Mouse (Mus musculus) heart, embryonic 14.5 days (tissue): Measurements from ENCODE around the gene Egr4. TPM values are rescaled to one million over a fixed set of nuclear protein-coding genes. Genes with fewer than 3 reads are reported as not detected.
A peak's percentile ranks its signal among the peaks of the same experiment; 100 is the strongest.

Experiments
- ATAC-seq: fragments of 200-750 bp; cut with Nextera tagmentation; 2 replicates; pipeline ENCODE4 v1.8.0; 2017; ENCODE audit warnings: low read depth, moderate TSS enrichment; ENCODE audit not compliant: insufficient number of reproducible peaks, insufficient read depth, low FRiP score
- H3K27ac ChIP-seq, 2 experiments: fragments of 200-500 bp in 1 of 2; fragments of 300-500 bp in 1 of 2; sonication (generic) in 1 of 2; replicated peaks in 1 of 2; 2 replicates each; pipeline ENCODE4 v1.5.1; 2012 to 2014; ENCODE audit warnings: low read depth in 2 of 2, low read length in 2 of 2, control low read depth in 1 of 2, mild to moderate bottlenecking in 1 of 2, mixed read lengths in 1 of 2; ENCODE audit not compliant: control insufficient read depth in 1 of 2, insufficient read depth in 1 of 2
- H3K27me3 ChIP-seq: fragments of 300-500 bp; sonication (generic); 2 replicates; pipeline ENCODE4 v1.6.1; 2014; ENCODE audit warnings: mild to moderate bottlenecking, low read length, control low read depth; ENCODE audit not compliant: control insufficient read depth, insufficient read depth
- H3K36me3 ChIP-seq: fragments of 300-500 bp; sonication (generic); 2 replicates; pipeline ENCODE4 v1.6.1; 2014; ENCODE audit warnings: mild to moderate bottlenecking, control low read depth, low read length, mixed read lengths; ENCODE audit not compliant: control insufficient read depth, insufficient read depth
- H3K4me1 ChIP-seq, 2 experiments: fragments of 200-500 bp in 1 of 2; fragments of 300-500 bp in 1 of 2; sonication (generic) in 1 of 2; 2 replicates each; pipeline ENCODE4 v1.6.1; 2012 to 2014; ENCODE audit warnings: low read length in 2 of 2, control low read depth in 1 of 2, mixed read lengths in 1 of 2; ENCODE audit not compliant: control insufficient read depth in 2 of 2, insufficient read depth in 2 of 2
- H3K4me2 ChIP-seq: fragments of 300-500 bp; sonication (generic); 2 replicates; pipeline ENCODE4 v1.6.1; 2014; ENCODE audit warnings: mild to moderate bottlenecking, low read length
- H3K4me3 ChIP-seq, 2 experiments: fragments of 200-500 bp in 1 of 2; fragments of 300-500 bp in 1 of 2; sonication (generic) in 1 of 2; 2 replicates each; pipeline ENCODE4 v1.5.1; 2012 to 2014; ENCODE audit warnings: low read length in 2 of 2, mild to moderate bottlenecking in 2 of 2, control low read depth in 1 of 2, low read depth in 1 of 2, moderate library complexity in 1 of 2; ENCODE audit not compliant: control insufficient read depth in 1 of 2, insufficient read depth in 1 of 2
- H3K9ac ChIP-seq: fragments of 300-500 bp; sonication (generic); 2 replicates; pipeline ENCODE4 v1.6.1; 2014; ENCODE audit warnings: mild to moderate bottlenecking, low read length
- H3K9me3 ChIP-seq: fragments of 300-500 bp; sonication (generic); 2 replicates; pipeline ENCODE4 v1.6.1; 2016; ENCODE audit warnings: low read length, control low read depth; ENCODE audit not compliant: control insufficient read depth
- WGBS: fragments of 180-500 bp; shearing (Covaris S2); extraction: QIAGEN DNeasy Blood & Tissue Kit; methylation state at CpG from one replicate; pipeline ENCODE4 v1.1.7; 2014; 5-methylcytosine and 5-hydroxymethylcytosine counted together
- polyA plus RNA-seq: library from polyadenylated mRNA; unstranded; fragments of >200 nt; fragmentation: Nextera tagmentation; extraction: Ambion mirVana; gene quantifications from 2 replicates; pipeline ENCODE4 v1.2.1, GENCODE M21; 2014

The Egr4 gene
- polyA plus RNA-seq, 1 experiment from 2014 or later, result not detected

- H3K27me3 ChIP-seq, result peaks cover 37% of the 10 kb centered on the region
Observed at GRCm38 (mm10) chr6:85518091-85518693, 4.8 kb upstream of the Egr4 start.

GRCm38 (mm10) chr6:85515941-85516340, 2.6 kb upstream of the Egr4 start:
- H3K4me2 ChIP-seq, result no peak overlapping the region
- H3K36me3 ChIP-seq, result no peaks in the 10 kb centered on the region
- 64% methylated on average over 4 of the region's 4 CpGs for WGBS
- no peak overlapping the region for H3K27ac ChIP-seq
- H3K9ac ChIP-seq, result no peak overlapping the region
- no peak for ATAC-seq
- no peak overlapping the region for H3K4me3 ChIP-seq
- H3K4me1 ChIP-seq, result peaks cover 0 to 17% of the 10 kb centered on the region in 2 experiments; a peak in 3 of 4 replicates
- H3K27me3 ChIP-seq, result peaks cover 60% of the 10 kb centered on the region
- H3K9me3 ChIP-seq, result no peaks in the 10 kb centered on the region; the same call in 1 of the 2 replicates

More at GRCm38 (mm10) chr6:85518091-85518693, 4.8 kb upstream of the Egr4 start:
- ATAC-seq, result no peak
- Histone ChIP-seq H3K27ac (no peak overlapping the region), H3K9ac (no peak overlapping the region), H3K4me1 (peaks cover 0 to 5% of the 10 kb centered on the region in 2 experiments; a peak in 2 of 4 replicates), H3K4me2 (no peak overlapping the region), H3K36me3 (no peaks in the 10 kb centered on the region), H3K4me3 (no peak overlapping the region), H3K9me3 (no peaks in the 10 kb centered on the region; the same call in 1 of the 2 replicates)
- WGBS, result 62% methylated on average over 5 of the region's 5 CpGs

- ATAC-seq, result no peak; the same call in 1 of the 2 replicates
- Histone ChIP-seq H3K4me2 (peak overlapping the region; percentile 87), H3K9me3 (no peaks in the 10 kb centered on the region; the same call in 1 of the 2 replicates), H3K27me3 (peaks cover 90% of the 10 kb centered on the region), H3K4me3 (peak overlapping the region; percentile 46 to 49), H3K27ac (no peak overlapping the region), H3K9ac (no peak overlapping the region), H3K36me3 (no peaks in the 10 kb centered on the region), H3K4me1 (peaks cover 0 to 17% of the 10 kb centered on the region in 2 experiments; a peak in 3 of 4 replicates)
- WGBS, result 1% methylated on average over 79 of the region's 90 CpGs
Observed at GRCm38 (mm10) chr6:85512577-85513530, 535 bp downstream of the Egr4 start.

- ATAC-seq, result no peak
- no peak overlapping the region for H3K9ac ChIP-seq
- peak overlapping the region in 1 of 2 experiments; percentile 46; a peak in 3 of 4 replicates for H3K4me3 ChIP-seq
- H3K9me3 ChIP-seq, result no peaks in the 10 kb centered on the region; the same call in 1 of the 2 replicates
- peaks cover 92% of the 10 kb centered on the region for H3K27me3 ChIP-seq
- H3K36me3 ChIP-seq, result no peaks in the 10 kb centered on the region
- H3K4me2 ChIP-seq, result peak overlapping the region; percentile 46
- WGBS, result under 1% methylated on average over 36 of the region's 36 CpGs
- H3K27ac ChIP-seq, result no peak overlapping the region
- H3K4me1 ChIP-seq, result peaks cover 0 to 17% of the 10 kb centered on the region in 2 experiments; a peak in 3 of 4 replicates
Observed at GRCm38 (mm10) chr6:85512056-85512440, 1.3 kb downstream of the Egr4 start.

GRCm38 (mm10) chr6:85511286-85512055, 1.9 kb downstream of the Egr4 start:
- Histone ChIP-seq H3K36me3 (no peaks in the 10 kb centered on the region), H3K27ac (no peak overlapping the region), H3K4me1 (peaks cover 0 to 17% of the 10 kb centered on the region in 2 experiments; a peak in 3 of 4 replicates), H3K4me3 (peak overlapping the region in 1 of 2 experiments; percentile 46; a peak in 3 of 4 replicates), H3K9ac (no peak overlapping the region), H3K4me2 (peak overlapping the region; percentile 46), H3K27me3 (peaks cover 92% of the 10 kb centered on the region), H3K9me3 (no peaks in the 10 kb centered on the region; the same call in 1 of the 2 replicates)
- ATAC-seq, result no peak
- under 1% methylated on average over 82 of the region's 88 CpGs for WGBS

GRCm38 (mm10) chr6:85510476-85510875, 2.9 kb downstream of the Egr4 start:
- Histone ChIP-seq H3K4me1 (peaks cover 0 to 17% of the 10 kb centered on the region in 2 experiments; a peak in 3 of 4 replicates), H3K27ac (no peak overlapping the region), H3K36me3 (no peaks in the 10 kb centered on the region), H3K27me3 (peaks cover 86% of the 10 kb centered on the region), H3K4me2 (no peak overlapping the region), H3K4me3 (no peak overlapping the region), H3K9me3 (no peaks in the 10 kb centered on the region; the same call in 1 of the 2 replicates), H3K9ac (no peak overlapping the region)
- 6% methylated on average over 6 of the region's 6 CpGs for WGBS
- ATAC-seq, result no peak

GRCm38 (mm10) chr6:85508602-85509001, 4.8 kb downstream of the Egr4 start:
- no peak overlapping the region for H3K4me3 ChIP-seq
- no peak overlapping the region for H3K4me2 ChIP-seq
- H3K9ac ChIP-seq, result no peak overlapping the region
- no peaks in the 10 kb centered on the region for H3K9me3 ChIP-seq
- no peak overlapping the region for H3K27ac ChIP-seq
- peaks cover 0 to 16% of the 10 kb centered on the region in 2 experiments; a peak in 3 of 4 replicates for H3K4me1 ChIP-seq
- 35% methylated on average over 5 of the region's 5 CpGs for WGBS
- H3K27me3 ChIP-seq, result peaks cover 86% of the 10 kb centered on the region
- H3K36me3 ChIP-seq, result no peaks in the 10 kb centered on the region
- no peak for ATAC-seq
